Mouse (Mus musculus): Measurements from ENCODE around the gene Slc44a3. TPM values are rescaled to one million over a fixed set of nuclear protein-coding genes. Genes with fewer than 3 reads are reported as not detected.
"Not testable (repeated sequence)": the region's sequence is repeated elsewhere in the genome, so short reads cannot be mapped to it uniquely, and the experiment has no call there.

Gene Slc44a3
- total RNA-seq, 2 experiments from 2014 or later, result 14.8 to 21.0 TPM

- no peak for DNase-seq (ENCODE audit: low spot score in 2 of 2)
Measured at GRCm38 (mm10) chr3:121553294-121553693, 21.1 kb upstream of the Slc44a3 start.

GRCm38 (mm10) chr3:121552723-121553122, 20.5 kb upstream of the Slc44a3 start:
- DNase-seq (ENCODE audit: low spot score in 2 of 2), result no peak

- DNase-seq (ENCODE audit: low spot score in 2 of 2), result no peak
Measured at GRCm38 (mm10) chr3:121550370-121550769, 18.2 kb upstream of the Slc44a3 start.

GRCm38 (mm10) chr3:121547851-121548624, 15.8 kb upstream of the Slc44a3 start:
- no peak for DNase-seq (ENCODE audit: low spot score in 2 of 2)

- DNase-seq (ENCODE audit: low spot score in 2 of 2), result no peak
Measured at GRCm38 (mm10) chr3:121540621-121541020, 8.4 kb upstream of the Slc44a3 start.

GRCm38 (mm10) chr3:121539871-121540431, 7.7 kb upstream of the Slc44a3 start:
- no peak for DNase-seq (ENCODE audit: low spot score in 2 of 2)

GRCm38 (mm10) chr3:121538847-121539246, 6.6 kb upstream of the Slc44a3 start:
- not testable (repeated sequence) for DNase-seq (ENCODE audit: low spot score in 2 of 2)

GRCm38 (mm10) chr3:121537996-121538395, 5.8 kb upstream of the Slc44a3 start:
- no peak for DNase-seq (ENCODE audit: low spot score in 2 of 2)

- no peak for DNase-seq (ENCODE audit: low spot score in 2 of 2)
Measured at GRCm38 (mm10) chr3:121536803-121537202, 4.6 kb upstream of the Slc44a3 start.

- no peak for DNase-seq (ENCODE audit: low spot score in 2 of 2)
Measured at GRCm38 (mm10) chr3:121535813-121536504, 3.8 kb upstream of the Slc44a3 start.

- no peak for DNase-seq (ENCODE audit: low spot score in 2 of 2)
Measured at GRCm38 (mm10) chr3:121531370-121532148, 645 bp downstream of the Slc44a3 start.

GRCm38 (mm10) chr3:121530546-121531258, 1.5 kb downstream of the Slc44a3 start:
- DNase-seq (ENCODE audit: low spot score in 2 of 2), result no peak

- no peak for DNase-seq (ENCODE audit: low spot score in 2 of 2)
Measured at GRCm38 (mm10) chr3:121526096-121527093, 5.8 kb downstream of the Slc44a3 start.

GRCm38 (mm10) chr3:121521633-121522125, 10.5 kb downstream of the Slc44a3 start:
- DNase-seq (ENCODE audit: low spot score in 2 of 2), result no peak

GRCm38 (mm10) chr3:121521123-121521522, 11.1 kb downstream of the Slc44a3 start:
- DNase-seq (ENCODE audit: low spot score in 2 of 2), result no peak

- no peak for DNase-seq (ENCODE audit: low spot score in 2 of 2)
Measured at GRCm38 (mm10) chr3:121517030-121517429, 15.2 kb downstream of the Slc44a3 start.

- no peak for DNase-seq (ENCODE audit: low spot score in 2 of 2)
Measured at GRCm38 (mm10) chr3:121509141-121509540, 23.1 kb downstream of the Slc44a3 start.

GRCm38 (mm10) chr3:121507678-121508077, 24.5 kb downstream of the Slc44a3 start:
- DNase-seq (ENCODE audit: low spot score in 2 of 2), result no peak

GRCm38 (mm10) chr3:121506756-121507155, 25.4 kb downstream of the Slc44a3 start:
- no peak for DNase-seq (ENCODE audit: low spot score in 2 of 2)
